Mouse (Mus musculus): ENCODE measurements at regions not wholly inside any gene's neighbourhood (a gene's known extent, or its start where the extent isn't known, plus 50 kb on each side); places are given as distances from the start of the nearest gene placed in this dataset.

DNA sequence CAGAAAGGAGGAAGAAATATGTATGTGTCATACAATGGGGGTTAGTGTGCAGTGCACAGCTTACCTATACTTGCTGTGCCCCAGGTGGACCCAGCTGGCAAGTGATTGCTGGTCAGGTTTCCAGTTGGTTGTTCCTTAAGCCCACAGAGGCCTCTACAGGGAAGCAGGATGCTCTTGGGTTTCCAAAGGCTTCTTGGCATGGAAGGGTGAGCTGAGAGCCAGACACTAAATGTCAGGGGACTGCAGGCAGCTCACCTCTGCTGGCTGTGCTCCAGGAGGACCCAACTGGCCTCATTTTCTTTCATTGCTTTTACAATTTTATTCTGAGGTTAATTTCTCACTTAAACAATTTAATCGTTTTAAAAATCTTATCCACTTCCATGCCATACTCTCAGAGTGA lies 108.1 kb downstream of the Gm10184 start:
- DNase-seq (ENCODE audit: low read depth, low spot score), result no peak

DNA sequence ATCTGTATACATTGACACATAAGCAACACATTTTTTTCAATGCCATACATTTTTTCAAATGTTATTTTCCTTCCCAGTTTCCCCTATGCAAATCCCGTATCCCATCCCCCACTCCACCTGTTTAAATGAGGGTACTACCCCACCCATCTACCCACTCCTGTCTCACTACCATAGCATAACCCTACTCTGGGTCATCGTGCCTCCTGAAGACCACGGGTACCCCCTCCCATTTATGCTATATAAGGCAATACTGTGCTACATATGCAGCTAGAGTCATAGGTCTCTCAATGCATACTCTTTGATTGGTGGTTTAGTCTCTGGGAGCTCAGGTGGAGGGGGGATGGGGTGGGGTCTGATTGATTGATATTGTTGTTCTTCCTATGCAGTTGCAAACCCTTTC lies 132.7 kb downstream of the Gm10184 start:
- DNase-seq (ENCODE audit: low read depth, low spot score), result no peak

GRCm38 (mm10) chr17:89766229-89766875 lies 143.9 kb downstream of the Gm10184 start:
- no peak for DNase-seq (ENCODE audit: low read depth, low spot score)

- no peak for DNase-seq (ENCODE audit: low read depth, low spot score)
These were observed 172.8 kb downstream of the Gm10184 start for GRCm38 (mm10) chr17:89737418-89737817.

- DNase-seq (ENCODE audit: low read depth, low spot score), result no peak
These were observed 184.7 kb downstream of the Gm10184 start for GRCm38 (mm10) chr17:89725534-89725933.

GRCm38 (mm10) chr17:89681798-89682197 lies 228.5 kb downstream of the Gm10184 start:
- DNase-seq (ENCODE audit: low read depth, low spot score), result no peak

GRCm38 (mm10) chr17:89658326-89658725 lies 251.9 kb downstream of the Gm10184 start:
- DNase-seq (ENCODE audit: low read depth, low spot score), result no peak

DNA sequence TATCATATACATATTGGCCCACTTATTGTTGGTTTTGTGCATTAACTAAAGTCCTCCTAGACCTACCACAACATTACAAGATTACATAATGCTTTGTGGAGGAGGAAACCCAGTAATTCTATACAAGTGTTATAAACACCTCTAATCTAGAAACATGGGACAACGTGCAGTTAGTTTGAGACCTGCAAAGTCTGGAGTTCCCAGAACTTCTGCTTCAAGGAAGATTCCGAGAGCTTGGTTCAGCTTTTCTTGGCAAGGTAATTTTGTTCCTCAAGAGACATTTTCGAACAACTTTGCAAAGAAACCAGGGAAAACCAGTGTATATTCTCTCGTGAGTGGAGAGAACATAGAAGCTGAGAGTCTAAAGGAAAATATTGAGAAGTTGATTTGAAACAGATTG lies 254.0 kb downstream of the Gm10184 start:
- DNase-seq (ENCODE audit: low read depth, low spot score), result no peak

- DNase-seq (ENCODE audit: low read depth, low spot score), result peak; percentile 94
These were observed 256.0 kb downstream of the Gm10184 start for GRCm38 (mm10) chr17:89654089-89654813.

DNA sequence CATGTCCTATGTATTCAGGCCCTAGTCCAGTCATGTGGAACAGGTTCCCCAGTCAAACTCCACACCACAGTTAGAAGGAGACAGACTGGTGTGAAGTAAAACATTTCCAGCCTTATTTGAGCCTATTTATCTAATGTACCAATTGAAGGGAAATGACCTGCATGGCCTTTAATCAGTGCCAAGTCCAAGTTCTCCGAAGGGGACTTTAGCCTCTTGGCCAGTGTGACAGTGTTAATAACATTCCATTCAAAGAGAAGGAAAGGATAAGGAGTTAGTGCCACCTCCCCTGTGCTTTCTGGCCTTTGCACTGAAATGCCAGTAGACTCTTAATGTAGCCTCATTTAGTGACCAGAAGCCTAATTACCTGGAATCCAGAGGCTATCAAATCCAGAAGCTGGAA lies 264.2 kb downstream of the Gm10184 start:
- no peak for DNase-seq (ENCODE audit: low read depth, low spot score)

Measured in telencephalon, adult 2 months (tissue).